Mouse (Mus musculus) forebrain, embryonic 16.5 days (tissue): ENCODE data around the gene Fxn. TPM values are rescaled to one million over a fixed set of nuclear protein-coding genes. Genes with fewer than 3 reads are reported as not detected.
"Not testable (repeated sequence)": the region's sequence is repeated elsewhere in the genome, so short reads cannot be mapped to it uniquely, and the experiment has no call there.

ENCODE experiments used
- ATAC-seq: fragments of 200-750 bp; cut with Nextera tagmentation; 2 replicates; pipeline ENCODE4 v1.8.0; 2017; ENCODE audit warnings: mild to moderate bottlenecking, moderate library complexity
- H3K27ac ChIP-seq: fragments of 300-500 bp; sonication (generic); 2 replicates; pipeline ENCODE4 v1.5.1; 2014; ENCODE audit warnings: low read length, control low read depth
- H3K27me3 ChIP-seq: fragments of 300-500 bp; sonication (generic); replicated peaks from 2 replicates; pipeline ENCODE4 v1.6.1; 2014; ENCODE audit warnings: low read length; ENCODE audit not compliant: control insufficient read depth, insufficient read depth
- H3K36me3 ChIP-seq: fragments of 300-500 bp; sonication (generic); 2 replicates; pipeline ENCODE4 v1.6.1; 2014; ENCODE audit not compliant: control insufficient read depth, insufficient read depth
- H3K4me1 ChIP-seq: fragments of 300-500 bp; sonication (generic); replicated peaks from 2 replicates; pipeline ENCODE4 v1.6.1; 2014; ENCODE audit warnings: low read length; ENCODE audit not compliant: control insufficient read depth, insufficient read depth
- H3K4me2 ChIP-seq: fragments of 300-500 bp; sonication (generic); 2 replicates; pipeline ENCODE4 v1.6.1; 2014; ENCODE audit warnings: mild to moderate bottlenecking, low read length, control low read depth
- H3K4me3 ChIP-seq: fragments of 300-500 bp; sonication (generic); replicated peaks from 2 replicates; pipeline ENCODE4 v1.5.1; 2014; ENCODE audit warnings: mild to moderate bottlenecking, low read length, control low read depth
- H3K9ac ChIP-seq: fragments of 300-500 bp; sonication (generic); replicated peaks from 2 replicates; pipeline ENCODE4 v1.6.1; 2014; ENCODE audit warnings: low read depth, low read length, control low read depth
- H3K9me3 ChIP-seq: fragments of 300-500 bp; sonication (generic); 2 replicates; pipeline ENCODE4 v1.6.1; 2016; ENCODE audit warnings: low read length; ENCODE audit not compliant: control insufficient read depth
- WGBS: fragments of 180-500 bp; shearing (Covaris S2); extraction: QIAGEN DNeasy Blood & Tissue Kit; methylation state at CpG from one replicate; pipeline ENCODE4 v1.1.7; 2014; 5-methylcytosine and 5-hydroxymethylcytosine counted together
- polyA plus RNA-seq: library from polyadenylated mRNA; unstranded; fragments of >200 nt; fragmentation: Nextera tagmentation; extraction: Ambion mirVana; gene quantifications from 2 replicates; pipeline ENCODE4 v1.2.1, GENCODE M21; 2015

Fxn gene
- polyA plus RNA-seq, 1 experiment from 2014 or later, result 40.3 TPM

DNA sequence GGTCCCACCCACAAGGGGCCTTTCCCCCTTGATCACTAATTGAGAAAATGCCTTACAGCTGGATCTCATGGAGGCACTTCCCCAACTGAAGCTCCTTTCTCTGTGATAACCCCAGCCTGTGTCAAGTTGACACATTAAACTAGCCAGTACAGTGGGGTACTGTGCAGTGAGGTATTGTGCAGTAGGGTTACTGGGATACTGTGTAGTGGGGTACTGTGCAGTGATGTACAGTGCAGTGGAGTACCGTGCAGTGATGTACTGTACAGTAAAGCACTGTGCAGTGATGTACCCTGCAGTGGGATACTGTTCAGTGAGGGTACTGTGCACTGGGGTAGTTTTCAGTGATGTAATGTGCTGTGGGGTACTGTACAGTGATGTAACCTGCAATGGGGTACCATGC is 48.0 kb downstream of the Fxn start:
- not testable (repeated sequence) for H3K9ac ChIP-seq, H3K36me3 ChIP-seq, H3K27ac ChIP-seq, H3K4me2 ChIP-seq, H3K4me1 ChIP-seq, H3K27me3 ChIP-seq, ATAC-seq, H3K9me3 ChIP-seq, H3K4me3 ChIP-seq
- WGBS, result 97% methylated on average over 1 of the region's 1 CpGs

GRCm38 (mm10) chr19:24225305-24225696 is 55.1 kb downstream of the Fxn start:
- H3K4me3 ChIP-seq, result peak overlapping the region; percentile 54
- H3K9ac ChIP-seq, result no peak overlapping the region
- peaks cover 19% of the 10 kb centered on the region for H3K4me1 ChIP-seq
- 1% methylated on average over 17 of the region's 17 CpGs for WGBS
- no peak for ATAC-seq
- peak overlapping the region; percentile 90 for H3K4me2 ChIP-seq
- no peak overlapping the region for H3K27ac ChIP-seq
- no peaks in the 10 kb centered on the region for H3K36me3 ChIP-seq
- H3K9me3 ChIP-seq, result no peaks in the 10 kb centered on the region
- peaks cover 17% of the 10 kb centered on the region for H3K27me3 ChIP-seq

GRCm38 (mm10) chr19:24224500-24225304 is 55.7 kb downstream of the Fxn start, which contains the start of gene Tjp2:
Gene Tjp2, minus strand, starts transcription at chr19:24225030.
- Histone ChIP-seq H3K9ac (peak within 1 kb of the TSS; percentile 57), H3K4me3 (peak within 1 kb of the TSS; percentile 54), H3K4me1 (peaks cover 19% of the 10 kb centered on the region), H3K36me3 (no peaks in the 10 kb centered on the region), H3K9me3 (no peaks in the 10 kb centered on the region), H3K4me2 (peak within 1 kb of the TSS; percentile 90), H3K27ac (no peak within 1 kb of the TSS), H3K27me3 (peaks cover 17% of the 10 kb centered on the region)
- under 1% methylated on average over 55 of the region's 59 CpGs for WGBS
- ATAC-seq, result peak; percentile 64

DNA sequence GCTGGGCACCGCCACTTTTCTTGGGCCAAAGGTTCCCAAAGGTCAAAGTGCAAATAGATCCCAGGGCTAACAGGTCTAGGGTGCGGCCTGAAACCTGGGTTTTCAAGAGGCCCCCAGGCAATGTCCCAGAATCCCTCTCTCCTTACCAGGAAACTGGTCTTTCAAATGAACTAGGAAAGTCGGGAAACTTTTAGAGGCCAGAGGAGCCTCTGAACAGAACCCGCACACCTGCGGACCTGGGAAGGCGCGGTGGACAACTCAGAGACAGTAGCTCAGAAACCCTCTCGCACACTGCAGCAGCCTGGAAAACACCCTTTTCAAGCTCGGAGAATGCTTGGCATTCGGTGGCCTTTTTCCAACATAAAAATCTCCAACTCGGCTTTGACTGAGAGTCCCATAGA is 56.6 kb downstream of the Fxn start:
- H3K27me3 ChIP-seq, result peaks cover 17% of the 10 kb centered on the region
- no peaks in the 10 kb centered on the region for H3K36me3 ChIP-seq
- ATAC-seq, result no peak
- 19% methylated on average over 11 of the region's 11 CpGs for WGBS
- H3K4me1 ChIP-seq, result peaks cover 25% of the 10 kb centered on the region
- H3K4me2 ChIP-seq, result peak overlapping the region; percentile 90
- H3K27ac ChIP-seq, result no peak overlapping the region
- H3K9ac ChIP-seq, result no peak overlapping the region
- peak overlapping the region; percentile 54 for H3K4me3 ChIP-seq
- no peaks in the 10 kb centered on the region for H3K9me3 ChIP-seq

GRCm38 (mm10) chr19:24221455-24221854 is 59.0 kb downstream of the Fxn start:
- H3K9ac ChIP-seq, result no peak overlapping the region
- 89% methylated on average over 4 of the region's 4 CpGs for WGBS
- no peaks in the 10 kb centered on the region for H3K9me3 ChIP-seq
- H3K27me3 ChIP-seq, result peaks cover 17% of the 10 kb centered on the region
- H3K27ac ChIP-seq, result no peak overlapping the region
- no peaks in the 10 kb centered on the region for H3K36me3 ChIP-seq
- no peak for ATAC-seq
- no peak overlapping the region for H3K4me3 ChIP-seq
- no peak overlapping the region for H3K4me2 ChIP-seq
- H3K4me1 ChIP-seq, result peaks cover 25% of the 10 kb centered on the region

DNA sequence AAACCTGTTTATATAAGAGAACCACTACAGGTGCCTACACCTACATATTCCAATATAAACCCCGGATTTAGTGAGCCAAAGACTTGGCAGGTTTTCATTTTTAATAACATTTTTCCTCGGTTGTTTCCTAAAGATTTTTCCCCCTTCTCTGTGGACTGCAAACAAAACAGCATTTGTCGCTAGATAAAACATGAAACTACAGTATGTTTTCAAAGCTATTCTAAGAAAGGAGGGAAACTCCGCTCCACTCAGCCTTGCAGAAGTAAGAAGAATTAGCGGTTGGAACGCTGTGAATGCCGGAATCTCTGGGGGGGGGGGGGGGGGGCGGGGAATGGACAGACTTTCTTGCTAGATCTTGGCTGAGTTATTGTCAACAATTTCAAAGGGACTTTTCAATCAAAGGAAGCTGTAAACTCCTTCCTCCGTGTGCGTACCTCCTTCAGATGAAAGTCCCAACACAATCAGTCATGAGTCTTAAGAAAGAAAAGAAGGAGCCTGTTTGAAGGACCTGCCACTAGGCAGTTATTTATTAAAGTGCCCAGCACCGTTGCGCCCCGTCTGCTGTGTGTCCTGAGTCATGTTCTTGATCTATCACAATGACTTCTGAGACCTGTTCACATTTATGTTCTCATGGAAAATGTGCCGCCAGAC is 59.5 kb downstream of the Fxn start:
- peaks cover 25% of the 10 kb centered on the region for H3K4me1 ChIP-seq
- H3K9me3 ChIP-seq, result no peaks in the 10 kb centered on the region
- no peaks in the 10 kb centered on the region for H3K36me3 ChIP-seq
- peaks cover 16% of the 10 kb centered on the region for H3K27me3 ChIP-seq
- H3K9ac ChIP-seq, result no peak overlapping the region
- no peak overlapping the region for H3K4me3 ChIP-seq
- WGBS, result 9% methylated on average over 14 of the region's 14 CpGs
- ATAC-seq, result no peak
- H3K27ac ChIP-seq, result no peak overlapping the region
- no peak overlapping the region for H3K4me2 ChIP-seq

DNA sequence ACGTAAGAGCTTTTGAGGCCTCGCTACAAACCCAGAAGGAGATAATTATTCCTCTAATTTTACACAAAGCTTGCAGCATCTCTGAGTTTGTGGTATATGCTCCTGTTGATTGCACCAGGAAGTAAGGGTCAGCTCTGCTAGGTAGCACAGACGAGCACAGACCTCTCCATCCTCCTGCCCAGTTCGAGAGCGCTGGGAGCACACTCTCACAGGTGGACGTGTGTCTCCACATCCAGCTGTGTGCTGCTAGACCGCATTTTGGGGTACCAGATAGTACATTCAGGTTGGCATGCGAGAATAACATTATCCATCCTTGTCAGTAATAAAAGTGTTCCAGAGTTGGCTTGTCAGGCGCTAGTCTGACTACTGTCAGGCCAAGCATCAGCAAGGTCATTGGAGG is 61.4 kb downstream of the Fxn start:
- WGBS, result 65% methylated on average over 9 of the region's 9 CpGs
- Histone ChIP-seq H3K27me3 (peaks cover 4% of the 10 kb centered on the region; the same call in 1 of the 2 replicates), H3K4me3 (no peak overlapping the region), H3K36me3 (no peaks in the 10 kb centered on the region), H3K9me3 (no peaks in the 10 kb centered on the region), H3K4me1 (peaks cover 11% of the 10 kb centered on the region), H3K9ac (no peak overlapping the region), H3K4me2 (no peak overlapping the region), H3K27ac (no peak overlapping the region)
- no peak for ATAC-seq

GRCm38 (mm10) chr19:24218291-24218690 is 62.1 kb downstream of the Fxn start:
- no peak overlapping the region for H3K4me2 ChIP-seq
- no peak for ATAC-seq
- no peaks in the 10 kb centered on the region for H3K9me3 ChIP-seq
- no peaks in the 10 kb centered on the region for H3K36me3 ChIP-seq
- H3K9ac ChIP-seq, result no peak overlapping the region
- H3K27ac ChIP-seq, result no peak overlapping the region
- WGBS, result 58% methylated on average over 2 of the region's 2 CpGs
- no peak overlapping the region for H3K4me3 ChIP-seq
- no peaks in the 10 kb centered on the region for H3K27me3 ChIP-seq
- peaks cover 12% of the 10 kb centered on the region for H3K4me1 ChIP-seq

DNA sequence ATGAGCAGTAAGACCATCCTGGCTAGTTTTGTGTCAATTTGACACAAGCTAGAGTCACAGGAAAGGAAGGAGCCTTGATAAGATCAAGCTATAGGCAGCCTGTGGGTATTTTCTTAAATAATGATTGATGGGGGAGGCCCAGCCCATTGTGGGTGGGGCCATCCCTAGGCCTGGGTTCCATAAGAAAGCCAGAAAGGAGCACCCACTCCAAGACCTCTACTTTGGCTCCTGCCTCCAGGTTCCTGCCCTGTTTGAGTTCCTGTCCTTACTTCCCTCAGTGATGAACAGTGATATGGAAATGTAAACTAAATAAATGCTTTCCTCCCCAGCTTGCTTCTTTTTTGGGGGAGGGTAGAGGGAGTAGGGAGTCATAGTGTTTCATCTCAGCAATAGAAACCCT is 62.6 kb downstream of the Fxn start:
- no peak overlapping the region for H3K4me3 ChIP-seq
- ATAC-seq, result no peak
- H3K27me3 ChIP-seq, result no peaks in the 10 kb centered on the region
- peaks cover 14% of the 10 kb centered on the region for H3K4me1 ChIP-seq
- H3K9me3 ChIP-seq, result no peaks in the 10 kb centered on the region
- no peaks in the 10 kb centered on the region for H3K36me3 ChIP-seq
- H3K27ac ChIP-seq, result no peak overlapping the region
- no peak overlapping the region for H3K4me2 ChIP-seq
- H3K9ac ChIP-seq, result no peak overlapping the region
